Mouse (Mus musculus): ENCODE results near the gene Pmm1.
"Not testable (repeated sequence)": the region's sequence is repeated elsewhere in the genome, so short reads cannot be mapped to it uniquely, and the experiment has no call there.

Gene Pmm1

GRCm38 (mm10) chr15:81933986-81934385, 26.7 kb downstream of the Pmm1 start:
- ATAC-seq (ENCODE audit: insufficient number of reproducible peaks, low FRiP score, low TSS enrichment): no peak

GRCm38 (mm10) chr15:81932951-81933470, 27.7 kb downstream of the Pmm1 start:
- ATAC-seq (ENCODE audit: insufficient number of reproducible peaks, low FRiP score, low TSS enrichment): no peak

- ATAC-seq (ENCODE audit: insufficient number of reproducible peaks, low FRiP score, low TSS enrichment): no peak
Observed at GRCm38 (mm10) chr15:81928277-81928676, 32.5 kb downstream of the Pmm1 start.

GRCm38 (mm10) chr15:81927741-81928140, 33.0 kb downstream of the Pmm1 start:
- ATAC-seq (ENCODE audit: insufficient number of reproducible peaks, low FRiP score, low TSS enrichment): no peak

GRCm38 (mm10) chr15:81926446-81926822, 34.3 kb downstream of the Pmm1 start:
- ATAC-seq (ENCODE audit: insufficient number of reproducible peaks, low FRiP score, low TSS enrichment): no peak

GRCm38 (mm10) chr15:81925760-81926445, 34.8 kb downstream of the Pmm1 start, which contains the start of gene Polr3h:
Gene Polr3h, minus strand, starts transcription at chr15:81926240.
- peak; percentile 82 for ATAC-seq (ENCODE audit: insufficient number of reproducible peaks, low FRiP score, low TSS enrichment)

GRCm38 (mm10) chr15:81924933-81925332, 35.8 kb downstream of the Pmm1 start:
- ATAC-seq (ENCODE audit: insufficient number of reproducible peaks, low FRiP score, low TSS enrichment): no peak

- no peak for ATAC-seq (ENCODE audit: insufficient number of reproducible peaks, low FRiP score, low TSS enrichment)
Observed at GRCm38 (mm10) chr15:81921255-81921654, 39.5 kb downstream of the Pmm1 start.

- peak; percentile 41; the same call in 1 of the 2 replicates for ATAC-seq (ENCODE audit: insufficient number of reproducible peaks, low FRiP score, low TSS enrichment)
Observed at GRCm38 (mm10) chr15:81920546-81921217, 40.0 kb downstream of the Pmm1 start.

GRCm38 (mm10) chr15:81919062-81919461, 41.7 kb downstream of the Pmm1 start:
- 0 out of 2 replicates have a peak, but pooled peaks have one; percentile 7 for ATAC-seq (ENCODE audit: insufficient number of reproducible peaks, low FRiP score, low TSS enrichment)

- no peak for ATAC-seq (ENCODE audit: insufficient number of reproducible peaks, low FRiP score, low TSS enrichment)
Observed at GRCm38 (mm10) chr15:81917621-81918463, 42.9 kb downstream of the Pmm1 start.

GRCm38 (mm10) chr15:81917201-81917600, 43.5 kb downstream of the Pmm1 start:
- ATAC-seq (ENCODE audit: insufficient number of reproducible peaks, low FRiP score, low TSS enrichment): no peak

GRCm38 (mm10) chr15:81915663-81916062, 45.1 kb downstream of the Pmm1 start:
- no peak for ATAC-seq (ENCODE audit: insufficient number of reproducible peaks, low FRiP score, low TSS enrichment)

GRCm38 (mm10) chr15:81914668-81915067, 46.1 kb downstream of the Pmm1 start:
- no peak for ATAC-seq (ENCODE audit: insufficient number of reproducible peaks, low FRiP score, low TSS enrichment)

GRCm38 (mm10) chr15:81912498-81912897, 48.2 kb downstream of the Pmm1 start:
- ATAC-seq (ENCODE audit: insufficient number of reproducible peaks, low FRiP score, low TSS enrichment): no peak

GRCm38 (mm10) chr15:81908767-81909166, 52.0 kb downstream of the Pmm1 start:
- ATAC-seq (ENCODE audit: insufficient number of reproducible peaks, low FRiP score, low TSS enrichment): not testable (repeated sequence)

GRCm38 (mm10) chr15:81907953-81908352, 52.8 kb downstream of the Pmm1 start:
- ATAC-seq (ENCODE audit: insufficient number of reproducible peaks, low FRiP score, low TSS enrichment): no peak

- no peak for ATAC-seq (ENCODE audit: insufficient number of reproducible peaks, low FRiP score, low TSS enrichment)
Observed at GRCm38 (mm10) chr15:81904939-81905338, 55.8 kb downstream of the Pmm1 start.
